Mouse (Mus musculus) lung, adult 2 months (tissue): Measurements from ENCODE around the gene Gpr132. TPM values are rescaled to one million over a fixed set of nuclear protein-coding genes. Genes with fewer than 3 reads are reported as not detected.
"Not testable (repeated sequence)": the region's sequence is repeated elsewhere in the genome, so short reads cannot be mapped to it uniquely, and the experiment has no call there.

Experiments used
- DNase-seq: peaks from one replicate; pipeline ENCODE4 v3.0.0; 2022
- H3K4me1 ChIP-seq: fragments of 200-500 bp; 2 replicates; pipeline ENCODE4 v1.6.1; 2011; ENCODE audit warnings: low read length; ENCODE audit not compliant: control insufficient read depth, insufficient read depth
- H3K4me3 ChIP-seq: fragments of 200-500 bp; replicated peaks from 2 replicates; pipeline ENCODE3; 2011; ENCODE audit warnings: low read depth, mild to moderate bottlenecking, control low read depth, low read length; ENCODE audit errors: extremely low read depth
- CTCF ChIP-seq: fragments of 200-500 bp; IDR thresholded peaks from 2 replicates; pipeline ENCODE4 v1.5.1; 2011; ENCODE audit warnings: mild to moderate bottlenecking, low read length, control low read depth; ENCODE audit not compliant: insufficient read depth
- POLR2A ChIP-seq: fragments of 200-500 bp; IDR thresholded peaks from 2 replicates; pipeline ENCODE4 v1.6.1; 2011; ENCODE audit warnings: low read depth, mild to moderate bottlenecking, control low read depth, low read length, borderline replicate concordance; ENCODE audit errors: extremely low read depth
- WGBS: fragments of 180-500 bp; shearing (Covaris S2); methylation state at CpG from one replicate; pipeline ENCODE4 v1.1.7; 2018; 5-methylcytosine and 5-hydroxymethylcytosine counted together
- polyA plus RNA-seq: library from polyadenylated mRNA; depleted of rRNA; stranded (reverse); fragments of >200 nt; gene quantifications from 2 replicates; pipeline ENCODE4 v1.2.3, GENCODE M21; 2012

Gene Gpr132
- polyA plus RNA-seq, 1 experiment = 12.9 TPM

GRCm38 (mm10) chr12:112847880-112848279 lies 20.1 kb downstream of the Gpr132 start:
- H3K4me1 ChIP-seq = no peaks in the 10 kb centered on the region
- no peak overlapping the region for H3K4me3 ChIP-seq
- TF ChIP-seq CTCF (no peak), POLR2A (no peak)
- no peak for DNase-seq
- WGBS = 96% methylated on average over 2 of the region's 2 CpGs

- WGBS = 16% methylated on average over 3 of the region's 3 CpGs
- Histone ChIP-seq H3K4me3 (no peak overlapping the region), H3K4me1 (no peaks in the 10 kb centered on the region)
- peak; percentile 87 for DNase-seq
- TF ChIP-seq POLR2A (no peak), CTCF (peak; percentile 99)
Measured at GRCm38 (mm10) chr12:112843803-112844202, 24.2 kb downstream of the Gpr132 start.

- DNase-seq, H3K4me1 ChIP-seq, H3K4me3 ChIP-seq: not testable (repeated sequence)
- WGBS = 52% methylated on average over 2 of the region's 2 CpGs
Measured at GRCm38 (mm10) chr12:112842128-112842527, 25.9 kb downstream of the Gpr132 start.

GRCm38 (mm10) chr12:112841338-112841892 lies 26.6 kb downstream of the Gpr132 start:
- 53% methylated on average over 4 of the region's 4 CpGs for WGBS

GRCm38 (mm10) chr12:112840209-112841086 lies 27.6 kb downstream of the Gpr132 start:
- DNase-seq = no peak
- TF ChIP-seq CTCF = no peak
- no peak for TF ChIP-seq POLR2A
- H3K4me1 ChIP-seq = no peaks in the 10 kb centered on the region
- no peak overlapping the region for H3K4me3 ChIP-seq
- 65% methylated on average over 25 of the region's 25 CpGs for WGBS

More at GRCm38 (mm10) chr12:112841338-112841892, 26.6 kb downstream of the Gpr132 start:
- H3K4me1 ChIP-seq, H3K4me3 ChIP-seq, DNase-seq: not testable (repeated sequence)

GRCm38 (mm10) chr12:112835046-112835445 lies 33.0 kb downstream of the Gpr132 start:
- TF ChIP-seq POLR2A (no peak), CTCF (no peak)
- DNase-seq = no peak
- WGBS = 68% methylated on average over 2 of the region's 2 CpGs
- no peak overlapping the region for H3K4me3 ChIP-seq
- 0 out of 2 replicates have a peak, but pooled peaks cover 2% of the 10 kb centered on the region for H3K4me1 ChIP-seq

GRCm38 (mm10) chr12:112833527-112833926 lies 34.5 kb downstream of the Gpr132 start:
- Histone ChIP-seq H3K4me3 (no peak overlapping the region), H3K4me1 (0 out of 2 replicates have a peak, but pooled peaks cover 2% of the 10 kb centered on the region)
- 48% methylated on average over 6 of the region's 6 CpGs for WGBS
- TF ChIP-seq POLR2A = no peak
- TF ChIP-seq CTCF = no peak
- DNase-seq = no peak

- 88% methylated on average over 5 of the region's 5 CpGs for WGBS
- H3K4me3 ChIP-seq = no peak overlapping the region
- TF ChIP-seq CTCF (no peak), POLR2A (no peak)
Measured at GRCm38 (mm10) chr12:112832411-112832810, 35.6 kb downstream of the Gpr132 start.

GRCm38 (mm10) chr12:112830570-112830969 lies 37.5 kb downstream of the Gpr132 start:
- WGBS = 83% methylated on average over 3 of the region's 3 CpGs

More at GRCm38 (mm10) chr12:112832411-112832810, 35.6 kb downstream of the Gpr132 start:
- DNase-seq = no peak
- H3K4me1 ChIP-seq = peaks cover 6% of the 10 kb centered on the region

GRCm38 (mm10) chr12:112830141-112830540 lies 37.9 kb downstream of the Gpr132 start:
- DNase-seq = no peak
- WGBS = 17% methylated on average over 2 of the region's 2 CpGs
- TF ChIP-seq CTCF (no peak), POLR2A (no peak)
- Histone ChIP-seq H3K4me3 (peak overlapping the region; percentile 83), H3K4me1 (peaks cover 9% of the 10 kb centered on the region)

More at GRCm38 (mm10) chr12:112830570-112830969, 37.5 kb downstream of the Gpr132 start:
- no peak for TF ChIP-seq POLR2A
- TF ChIP-seq CTCF = no peak
- no peak overlapping the region for H3K4me3 ChIP-seq
- no peak for DNase-seq
- H3K4me1 ChIP-seq = peaks cover 9% of the 10 kb centered on the region
